Mouse (Mus musculus) testis, adult 2 months (tissue): Measurements from ENCODE around the gene Fam20a.

ENCODE experiments used
- CTCF ChIP-seq: fragments of 200-500 bp; IDR thresholded peaks from 2 replicates; pipeline ENCODE4 v1.5.1; 2012; ENCODE audit warnings: low read depth, mild to moderate bottlenecking, inconsistent platforms, low read length, moderate library complexity; ENCODE audit not compliant: control insufficient read depth, insufficient read depth, insufficient replicate concordance
- POLR2A ChIP-seq: fragments of 200-500 bp; IDR thresholded peaks from 2 replicates; pipeline ENCODE4 v1.6.1; 2012; ENCODE audit warnings: low read depth, mild to moderate bottlenecking, inconsistent platforms, low read length, moderate library complexity; ENCODE audit not compliant: control insufficient read depth

DNA sequence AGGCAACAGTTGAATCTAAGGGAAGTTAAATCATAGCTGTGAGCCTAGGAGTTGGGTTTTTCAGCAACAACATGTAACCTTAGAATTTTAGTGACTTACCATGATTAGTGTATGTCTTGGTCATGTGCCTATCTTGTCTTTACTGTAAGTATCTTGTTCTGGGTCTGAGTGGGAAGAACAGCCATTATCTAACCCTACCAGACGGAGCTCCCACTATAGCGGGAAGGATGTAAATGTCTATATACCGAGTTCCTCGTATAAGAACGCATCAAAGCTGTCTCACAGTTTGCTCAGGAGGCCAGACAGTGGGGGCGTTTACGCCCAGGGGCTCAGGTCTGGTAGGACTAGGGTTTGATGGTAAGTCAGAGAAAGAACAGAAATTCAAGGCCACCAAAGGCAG is 65.8 kb downstream of the Fam20a start:
- TF ChIP-seq POLR2A = no peak
- no peak for TF ChIP-seq CTCF
